Mouse (Mus musculus) gastrocnemius, adult 8-10 months (tissue): ENCODE data around the gene Vmn1r166. TPM values are rescaled to one million over a fixed set of nuclear protein-coding genes. Genes with fewer than 3 reads are reported as not detected.
"Not testable (repeated sequence)": the region's sequence is repeated elsewhere in the genome, so short reads cannot be mapped to it uniquely, and the experiment has no call there.

Experiments used
- DNase-seq, 2 experiments: peaks; one replicate each; pipeline ENCODE4 v3.0.0; 2022; ENCODE audit warnings: low spot score in 2 of 2
- total RNA-seq, 4 experiments: library from RNA; stranded (reverse); gene quantifications; 2 replicates each; pipeline ENCODE4 v1.2.4; 2022

Gene Vmn1r166
- total RNA-seq = not detected

DNA sequence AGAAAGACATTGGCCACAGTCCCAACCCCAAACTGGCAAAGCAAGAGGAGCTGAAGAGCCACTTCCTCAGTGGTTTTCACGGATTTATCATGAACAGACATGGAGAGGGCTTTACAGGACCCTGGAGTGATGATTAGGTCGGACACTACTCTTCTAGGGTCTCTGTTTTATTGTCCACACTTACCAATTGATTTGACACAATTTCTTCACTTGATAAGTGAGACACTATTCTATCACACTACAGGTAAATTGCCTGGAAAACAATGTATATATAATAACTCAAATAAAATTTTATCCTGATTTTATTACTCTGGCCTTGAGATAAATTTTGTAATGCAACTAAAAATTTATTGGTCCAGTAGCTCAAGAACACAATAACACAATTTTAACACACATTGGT, at the start of gene Vmn1r166:
Gene Vmn1r166 (minus strand): TSS at position 101 of the 400 bp plus-strand sequence.
- not testable (repeated sequence) for DNase-seq

DNA sequence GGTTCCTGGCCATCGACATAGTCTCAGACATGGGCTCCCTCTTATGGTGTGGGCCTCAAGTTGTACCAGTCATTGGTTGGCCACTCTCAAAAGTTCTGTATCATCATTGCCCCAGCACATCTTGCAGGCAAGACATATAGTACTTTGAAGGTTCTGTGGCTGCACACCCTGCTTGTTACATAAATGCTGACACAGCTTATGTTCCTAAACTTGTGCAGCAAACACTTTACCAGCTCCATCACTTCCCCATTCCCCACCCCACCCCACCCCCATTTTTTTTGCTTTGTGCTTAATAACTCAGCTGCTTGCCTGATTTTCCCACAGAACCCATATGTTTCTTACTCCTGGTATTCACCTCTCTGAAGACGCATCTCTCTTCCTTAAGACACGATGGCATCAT, 49.4 kb upstream of the Vmn1r166 start, which contains the start of gene Nlrp4e:
Gene Nlrp4e (plus strand): TSS at position 301 of the 400 bp plus-strand sequence.
- DNase-seq = not testable (repeated sequence)

DNA sequence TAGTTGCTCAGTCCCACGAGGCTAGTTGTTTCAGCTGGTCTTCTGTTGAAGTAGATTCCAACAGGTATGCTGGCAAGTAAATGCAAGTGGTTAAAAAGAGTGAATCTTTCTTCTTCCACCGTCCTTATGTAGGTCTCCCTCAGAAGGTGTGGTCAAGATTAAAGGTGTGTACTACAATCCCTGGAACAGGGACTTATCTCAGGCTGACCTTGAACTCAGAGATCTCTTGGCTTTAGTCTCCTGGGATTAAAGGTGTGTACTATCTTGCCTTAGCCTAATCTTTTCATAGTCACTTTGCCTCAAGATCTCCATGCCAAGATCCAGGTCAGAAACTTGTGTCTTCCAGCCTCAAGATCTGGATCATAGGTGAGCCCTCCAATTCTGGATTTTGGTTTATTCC, 27.3 kb upstream of the Vmn1r166 start, which contains the start of gene Gm6902:
Gene Gm6902 (minus strand): TSS at position 101 of the 400 bp plus-strand sequence.
- not testable (repeated sequence) for DNase-seq

DNA sequence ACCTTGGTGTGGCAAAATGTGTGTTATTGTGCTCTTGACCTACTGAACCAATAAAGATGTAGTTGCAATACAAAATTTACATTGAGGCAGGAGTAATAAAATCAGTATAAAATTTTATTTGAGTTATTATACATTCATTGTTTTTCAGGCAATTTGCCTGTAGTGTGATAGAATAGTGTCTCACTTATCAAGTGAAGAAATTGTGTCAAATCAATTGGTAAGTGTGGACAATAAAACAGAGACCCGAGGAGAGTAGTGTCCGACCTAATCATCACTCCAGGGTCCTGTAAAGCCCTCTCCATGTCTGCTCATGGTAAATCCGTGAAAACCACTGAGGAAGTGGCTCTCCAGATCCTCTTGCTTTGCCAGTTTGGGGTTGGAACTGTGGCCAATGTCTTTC, 34.5 kb downstream of the Vmn1r166 start, which contains the start of gene Vmn1r165:
Gene Vmn1r165 (plus strand): TSS at position 301 of the 400 bp plus-strand sequence.
- not testable (repeated sequence) for DNase-seq

Other genes starting within 250 kb of the Vmn1r166 start
- not detected for gene Gm4216, start 231.8 kb downstream of the Vmn1r166 start, total RNA-seq
- not detected for gene Vmn1r163, start 196.1 kb downstream of the Vmn1r166 start, total RNA-seq
- gene Gm8720, start 184.2 kb downstream of the Vmn1r166 start, total RNA-seq = not detected
- gene Gm10662, start 107.2 kb downstream of the Vmn1r166 start, total RNA-seq = not detected
- gene Vmn1r165, start 34.4 kb downstream of the Vmn1r166 start, total RNA-seq = not detected
- gene Gm6902, start 27.2 kb upstream of the Vmn1r166 start, total RNA-seq = not detected
- not detected for gene Nlrp4e, start 49.5 kb upstream of the Vmn1r166 start, total RNA-seq
- under 1 TPM in 1 of 4 experiments, not detected in 3; 0.07 TPM for gene Nlrp5, start 134.2 kb upstream of the Vmn1r166 start, total RNA-seq